Mouse (Mus musculus) thymus, adult 2 months (tissue): ENCODE data around the gene Ahcyl2. TPM values are rescaled to one million over a fixed set of nuclear protein-coding genes. Genes with fewer than 3 reads are reported as not detected.

Experiments
- DNase-seq: peaks from one replicate; pipeline ENCODE4 v3.0.0; 2021
- H3K27ac ChIP-seq: fragments of 200-500 bp; 2 replicates; pipeline ENCODE4 v1.5.1; 2012; ENCODE audit warnings: low read length, control low read depth; ENCODE audit not compliant: control insufficient read depth, insufficient read depth
- H3K27me3 ChIP-seq: fragments of 200-500 bp; 2 replicates; pipeline ENCODE4 v1.6.1; 2012; ENCODE audit warnings: mild to moderate bottlenecking, low read length, moderate library complexity, mixed read lengths; ENCODE audit not compliant: control insufficient read depth, insufficient read depth
- H3K36me3 ChIP-seq: fragments of 200-500 bp; 2 replicates; pipeline ENCODE4 v1.6.1; 2012; ENCODE audit warnings: mild to moderate bottlenecking, low read length, moderate library complexity; ENCODE audit not compliant: control insufficient read depth, insufficient read depth
- H3K4me1 ChIP-seq: fragments of 200-500 bp; replicated peaks from 2 replicates; pipeline ENCODE4 v1.6.1; 2012; ENCODE audit warnings: low read length; ENCODE audit not compliant: control insufficient read depth, insufficient read depth
- H3K4me3 ChIP-seq: fragments of 200-500 bp; 2 replicates; pipeline ENCODE4 v1.5.1; 2012; ENCODE audit warnings: mild to moderate bottlenecking, low read length, control low read depth, moderate library complexity; ENCODE audit not compliant: control insufficient read depth, insufficient read depth
- CTCF ChIP-seq: fragments of 200-500 bp; IDR thresholded peaks from 2 replicates; pipeline ENCODE4 v1.5.1; 2012; ENCODE audit warnings: mild to moderate bottlenecking, control low read depth, low read length, moderate library complexity, borderline replicate concordance; ENCODE audit not compliant: control insufficient read depth, poor library complexity, insufficient read depth; ENCODE audit errors: extremely low read depth
- POLR2A ChIP-seq: fragments of 200-500 bp; IDR thresholded peaks from 2 replicates; pipeline ENCODE4 v1.6.1; 2012; ENCODE audit warnings: mild to moderate bottlenecking, low read length, control low read depth, moderate library complexity; ENCODE audit not compliant: control insufficient read depth, poor library complexity, insufficient read depth; ENCODE audit errors: extremely low read depth
- WGBS: fragments of 180-500 bp; shearing (Covaris S2); methylation state at CpG from one replicate; pipeline ENCODE4 v1.1.7; 2018; 5-methylcytosine and 5-hydroxymethylcytosine counted together
- polyA plus RNA-seq: library from polyadenylated mRNA; depleted of rRNA; stranded (reverse); fragments of >200 nt; gene quantifications from 2 replicates; pipeline ENCODE4 v1.2.3, GENCODE M21; 2012

Ahcyl2 gene
- polyA plus RNA-seq, 1 experiment: 44.1 TPM

DNA sequence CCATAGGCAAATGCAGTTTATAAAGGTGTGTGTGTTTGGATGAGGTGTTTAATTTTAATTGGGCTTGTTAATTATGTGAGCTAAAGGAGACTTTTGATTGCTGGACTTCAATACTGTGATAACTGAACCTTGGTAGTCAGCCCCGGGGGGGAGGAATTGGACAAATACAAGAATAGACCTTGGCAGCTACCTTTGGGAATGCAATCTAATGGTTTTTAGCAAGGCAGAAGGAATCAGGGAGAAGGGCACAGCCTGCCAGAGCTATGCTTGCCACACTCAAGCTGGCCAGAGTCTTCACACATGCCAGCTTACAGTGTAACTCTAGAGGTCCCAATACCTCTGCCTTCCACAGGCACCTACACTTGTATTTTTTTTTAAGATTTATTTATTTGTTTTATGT, 167.9 kb downstream of the Ahcyl2 start:
- DNase-seq: no peak
- Histone ChIP-seq H3K4me1 (no peaks in the 10 kb centered on the region), H3K27ac (no peak overlapping the region), H3K27me3 (no peaks in the 10 kb centered on the region), H3K4me3 (no peak overlapping the region), H3K36me3 (peaks cover 4% of the 10 kb centered on the region; the same call in 1 of the 2 replicates)
- TF ChIP-seq CTCF (no peak), POLR2A (no peak)
- WGBS: 94% methylated on average over 1 of the region's 1 CpGs

DNA sequence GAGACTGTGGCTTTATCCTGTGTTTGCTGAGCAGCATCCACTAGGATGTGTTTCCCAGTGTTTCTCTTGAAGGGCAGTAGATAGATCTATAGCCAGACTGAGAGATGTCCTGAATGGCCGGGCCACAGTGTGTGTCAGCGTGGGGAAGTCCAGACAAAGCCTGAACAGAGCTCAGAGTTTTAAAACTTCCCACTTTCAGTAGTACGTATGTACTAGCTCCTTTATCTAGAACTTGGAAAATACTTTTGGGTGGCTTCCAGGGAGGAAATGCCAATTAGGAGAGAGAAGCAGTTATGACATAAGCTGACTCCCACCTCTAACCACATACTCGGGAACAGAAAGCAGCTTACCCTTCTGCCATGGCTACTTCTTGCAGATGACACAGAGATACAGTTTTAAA, 172.6 kb downstream of the Ahcyl2 start:
- TF ChIP-seq POLR2A (no peak), CTCF (no peak)
- Histone ChIP-seq H3K36me3 (no peaks in the 10 kb centered on the region), H3K27me3 (no peaks in the 10 kb centered on the region), H3K27ac (no peak overlapping the region), H3K4me3 (no peak overlapping the region), H3K4me1 (no peaks in the 10 kb centered on the region)
- WGBS: 93% methylated on average over 4 of the region's 4 CpGs
- DNase-seq: no peak

DNA sequence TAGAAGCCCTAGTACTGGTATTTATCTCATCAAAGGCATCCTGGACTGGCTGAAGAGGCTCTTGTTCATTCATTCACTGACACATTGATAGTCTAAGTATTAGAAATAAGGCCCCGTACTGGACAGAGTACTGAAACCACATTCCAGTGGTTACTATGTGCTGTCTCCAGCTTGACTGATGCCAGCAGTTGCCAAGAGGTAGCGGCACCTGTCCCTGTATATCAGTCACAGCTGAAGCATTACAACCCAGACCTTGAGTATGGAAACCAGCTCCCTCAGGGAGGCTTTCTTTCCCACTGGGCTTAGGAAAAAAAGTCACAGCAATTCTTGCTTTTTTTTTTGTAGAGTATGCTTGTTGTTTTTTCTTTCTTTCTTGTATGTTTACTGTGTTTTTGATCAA, 173.2 kb downstream of the Ahcyl2 start:
- Histone ChIP-seq H3K27ac (no peak overlapping the region), H3K27me3 (no peaks in the 10 kb centered on the region), H3K4me3 (no peak overlapping the region), H3K36me3 (no peaks in the 10 kb centered on the region), H3K4me1 (no peaks in the 10 kb centered on the region)
- TF ChIP-seq POLR2A (no peak), CTCF (no peak)
- DNase-seq: no peak
- 94% methylated on average over 2 of the region's 2 CpGs for WGBS

DNA sequence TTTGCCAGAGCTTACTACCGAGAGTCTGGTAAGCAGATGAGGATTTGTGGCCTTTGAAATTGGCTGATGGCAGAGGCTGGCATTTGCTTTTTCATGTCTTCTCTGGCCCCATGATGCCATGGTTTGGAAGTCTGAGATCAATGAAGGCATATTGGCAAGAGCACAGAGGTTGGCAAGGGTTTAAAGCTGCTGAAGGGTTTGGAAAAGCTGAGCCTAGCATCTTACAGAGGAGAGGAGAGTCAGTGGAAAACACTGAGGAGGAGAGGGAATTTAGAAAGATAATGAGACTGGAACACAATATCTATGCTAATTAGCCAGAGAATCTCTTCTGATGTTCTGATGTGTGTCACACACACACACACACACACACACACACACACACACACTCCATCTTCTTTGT, 176.7 kb downstream of the Ahcyl2 start:
- no peaks in the 10 kb centered on the region for H3K27me3 ChIP-seq
- TF ChIP-seq CTCF (no peak), POLR2A (no peak)
- no peak for DNase-seq

DNA sequence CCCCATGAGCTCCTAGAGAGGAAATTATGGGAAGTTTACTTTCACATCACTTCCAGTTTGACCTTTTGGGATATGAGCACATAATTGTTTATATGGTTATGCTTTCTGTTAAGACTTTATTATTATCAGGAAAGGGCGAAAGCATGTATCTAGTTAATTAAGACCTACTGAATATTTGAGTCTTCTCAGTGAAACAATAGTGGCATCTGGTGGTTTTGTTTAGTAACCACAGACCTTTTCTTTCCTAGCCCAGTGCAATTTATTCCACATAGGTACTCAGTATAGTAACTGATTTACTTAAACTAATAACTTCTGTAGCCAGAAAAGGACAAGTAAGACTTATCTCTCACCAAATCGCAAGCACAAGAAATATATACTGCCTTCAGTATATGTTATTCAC, 178.8 kb downstream of the Ahcyl2 start:
- 93% methylated on average over 2 of the region's 2 CpGs for WGBS
- Histone ChIP-seq H3K27ac (no peak overlapping the region), H3K27me3 (no peaks in the 10 kb centered on the region), H3K36me3 (no peaks in the 10 kb centered on the region), H3K4me3 (no peak overlapping the region), H3K4me1 (no peaks in the 10 kb centered on the region)
- no peak for DNase-seq
- TF ChIP-seq POLR2A: no peak
- no peak for TF ChIP-seq CTCF

More for the DNA sequence above, 176.7 kb downstream of the Ahcyl2 start:
- no peak overlapping the region for H3K4me3 ChIP-seq
- H3K4me1 ChIP-seq: no peaks in the 10 kb centered on the region
- H3K36me3 ChIP-seq: no peaks in the 10 kb centered on the region
- 97% methylated on average over 1 of the region's 1 CpGs for WGBS
- H3K27ac ChIP-seq: no peak overlapping the region

DNA sequence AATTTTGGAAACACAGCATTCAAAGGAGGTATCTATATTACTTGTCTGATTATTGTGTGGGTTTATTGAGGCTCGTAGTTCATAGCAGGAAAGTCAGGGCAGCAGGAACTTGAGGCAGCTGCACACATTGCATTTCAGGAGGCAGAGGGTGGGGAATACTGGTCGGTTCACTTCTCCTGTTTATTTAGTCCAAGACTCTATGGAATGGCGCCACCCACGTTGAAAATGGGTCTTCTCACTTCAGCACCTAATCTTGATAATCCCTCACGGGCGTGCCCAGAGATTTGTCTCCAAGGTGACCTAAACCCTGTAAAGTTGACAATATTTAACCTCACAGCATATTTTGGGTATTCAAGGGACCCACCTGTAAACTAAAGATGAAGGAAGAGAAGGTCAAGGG, 180.0 kb downstream of the Ahcyl2 start:
- 85% methylated on average over 6 of the region's 6 CpGs for WGBS
- no peak for TF ChIP-seq CTCF
- no peak for TF ChIP-seq POLR2A
- H3K36me3 ChIP-seq: no peaks in the 10 kb centered on the region
- DNase-seq: no peak
- H3K27me3 ChIP-seq: no peaks in the 10 kb centered on the region
- no peaks in the 10 kb centered on the region for H3K4me1 ChIP-seq
- no peak overlapping the region for H3K27ac ChIP-seq
- H3K4me3 ChIP-seq: no peak overlapping the region

DNA sequence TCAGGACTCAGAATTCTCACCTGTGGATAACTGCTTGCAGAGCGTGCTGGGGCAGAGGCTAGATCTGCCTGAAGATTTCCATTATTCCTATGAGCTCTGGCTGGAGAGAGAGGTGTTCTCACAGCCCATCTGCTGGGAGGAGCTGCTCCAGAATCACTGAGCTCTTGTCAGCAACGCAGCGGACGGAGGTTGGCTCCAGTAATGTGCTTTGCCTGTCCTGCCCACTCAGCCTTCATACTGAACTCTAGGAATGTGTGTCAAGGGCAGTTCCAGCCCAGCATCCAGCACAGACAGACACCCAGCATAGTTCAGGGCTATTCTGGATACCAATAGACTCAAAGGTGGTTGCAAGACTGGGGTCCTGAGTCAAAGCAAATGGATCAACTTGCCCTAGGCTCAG, 188.9 kb downstream of the Ahcyl2 start:
- TF ChIP-seq CTCF: no peak
- no peak for TF ChIP-seq POLR2A
- Histone ChIP-seq H3K27ac (no peak overlapping the region), H3K27me3 (no peaks in the 10 kb centered on the region), H3K4me1 (no peaks in the 10 kb centered on the region), H3K4me3 (no peak overlapping the region), H3K36me3 (no peaks in the 10 kb centered on the region)
- no peak for DNase-seq
- 97% methylated on average over 4 of the region's 4 CpGs for WGBS
